Mouse (Mus musculus): ENCODE data around the gene Mas1. TPM values are rescaled to one million over a fixed set of nuclear protein-coding genes. Genes with fewer than 3 reads are reported as not detected.

The Mas1 gene
- polyA plus RNA-seq, 2 experiments: 1.7 to 2.1 TPM

DNA sequence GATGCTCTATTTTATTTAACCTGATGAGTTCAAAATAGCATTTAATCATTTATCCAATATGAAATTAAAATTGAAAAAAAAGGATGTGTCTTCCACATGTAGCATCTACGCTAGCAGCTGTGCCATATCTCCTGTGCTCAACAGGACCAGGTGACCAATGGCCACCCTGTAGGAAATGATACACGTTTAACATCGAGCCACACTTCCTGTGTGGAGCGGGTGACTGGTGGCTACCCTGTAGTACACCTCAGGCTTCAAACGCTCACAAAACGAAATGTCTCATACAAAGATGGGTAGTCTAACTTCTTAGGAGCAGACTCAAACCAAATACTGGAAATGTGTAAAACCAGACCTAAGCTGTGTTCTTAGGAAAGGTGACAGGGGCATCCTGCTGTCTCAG lies 24.1 kb downstream of the Mas1 start:
- no peak overlapping the region for H3K4me3 ChIP-seq (replicated peaks; ENCODE audit: low read length)
- no peaks in the 10 kb centered on the region for H3K9me3 ChIP-seq (ENCODE audit: control insufficient read depth, low read length)
- WGBS: 67% methylated on average over 6 of the region's 6 CpGs
- DNase-seq (ENCODE audit: low spot score) (no peak), ATAC-seq (ENCODE audit: low FRiP score, low read depth) (no peak)
- peak overlapping the region; percentile 71 for H3K27ac ChIP-seq (replicated peaks; ENCODE audit: low read depth, low read length)
- H3K36me3 ChIP-seq (ENCODE audit: control insufficient read depth, insufficient read depth, low read length): peaks cover 2% of the 10 kb centered on the region; the same call in 1 of the 2 replicates
- H3K9ac ChIP-seq (ENCODE audit: low read depth, low read length, severe bottlenecking): no peak overlapping the region
- no peak overlapping the region for H3K4me2 ChIP-seq (replicated peaks; ENCODE audit: low read depth, low read length, severe bottlenecking)
- no peak for TF ChIP-seq POLR2A (IDR thresholded peaks at IDR 0.05; ENCODE audit: borderline replicate concordance, extremely low read depth, insufficient read depth, insufficient read length)
- H3K27me3 ChIP-seq (ENCODE audit: control insufficient read depth, insufficient read depth, low read length): no peaks in the 10 kb centered on the region
- peaks cover 31% of the 10 kb centered on the region for H3K4me1 ChIP-seq (ENCODE audit: control insufficient read depth, insufficient read depth, low read length)

DNA sequence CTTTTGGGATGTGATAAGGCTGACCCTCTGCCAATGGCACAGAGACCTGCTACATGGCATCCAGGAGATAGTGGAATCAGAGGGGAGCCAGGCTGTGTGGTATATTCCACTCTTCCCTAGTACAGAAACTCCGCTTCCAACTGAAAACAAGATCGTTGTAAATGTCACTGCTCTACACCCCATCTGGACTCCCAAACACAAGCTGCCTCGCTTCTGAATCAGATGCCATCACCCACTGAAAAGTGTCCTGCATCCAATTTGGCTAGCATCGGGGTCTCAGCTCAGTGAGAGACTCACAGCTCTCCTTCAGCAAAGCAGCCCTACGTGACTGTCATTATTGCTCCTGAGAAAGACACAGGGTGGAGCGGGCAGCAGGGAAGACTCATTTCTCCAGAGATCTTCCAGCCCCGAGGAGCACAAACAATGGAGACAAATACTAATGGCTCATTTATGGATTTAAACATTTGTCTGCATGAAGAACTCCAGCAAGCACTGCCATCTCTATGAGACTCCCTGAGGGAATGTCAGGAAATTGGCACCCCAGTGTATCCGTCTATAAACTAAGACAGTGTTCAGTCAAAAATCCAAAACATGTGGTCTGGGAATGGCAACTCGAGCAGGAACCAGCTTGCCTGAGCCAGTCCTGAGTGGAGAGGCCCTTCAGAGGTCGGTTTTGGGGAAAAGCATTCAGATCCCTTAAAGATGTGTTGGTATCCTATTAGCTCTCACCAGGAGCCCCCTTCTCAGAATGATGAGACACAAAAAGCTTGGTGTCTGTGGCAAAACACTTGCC lies 28.3 kb downstream of the Mas1 start:
- H3K27ac ChIP-seq (replicated peaks; ENCODE audit: low read depth, low read length): no peak overlapping the region
- H3K9ac ChIP-seq (ENCODE audit: low read depth, low read length, severe bottlenecking): no peak overlapping the region

DNA sequence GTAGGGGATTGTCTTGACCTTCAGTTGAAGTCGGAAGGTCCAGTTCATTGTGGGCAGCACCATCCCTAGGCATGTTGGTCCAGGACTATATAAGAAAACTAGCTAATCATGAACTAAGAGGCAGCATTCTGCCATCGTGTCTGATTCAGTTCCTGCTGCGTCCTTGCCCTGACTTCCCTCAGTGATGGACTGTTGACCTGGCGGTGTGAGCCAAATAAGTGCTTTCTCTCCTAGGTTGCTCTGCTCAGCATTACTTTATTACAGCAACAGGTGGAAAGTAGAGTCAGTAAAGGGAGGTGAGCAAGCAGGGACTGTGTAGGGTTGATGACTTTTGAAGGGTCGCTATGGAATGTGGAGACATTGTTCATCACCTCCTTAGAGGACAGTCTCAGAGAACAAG lies 32.2 kb downstream of the Mas1 start:
- TF ChIP-seq POLR2A (IDR thresholded peaks at IDR 0.05; ENCODE audit: borderline replicate concordance, extremely low read depth, insufficient read depth, insufficient read length): no peak
- Histone ChIP-seq H3K4me2 (replicated peaks; ENCODE audit: low read depth, low read length, severe bottlenecking) (no peak overlapping the region), H3K27me3 (ENCODE audit: control insufficient read depth, insufficient read depth, low read length) (no peaks in the 10 kb centered on the region), H3K4me1 (ENCODE audit: control insufficient read depth, insufficient read depth, low read length) (peaks cover 14% of the 10 kb centered on the region), H3K4me3 (replicated peaks; ENCODE audit: low read length) (no peak overlapping the region), H3K9ac (ENCODE audit: low read depth, low read length, severe bottlenecking) (no peak overlapping the region), H3K36me3 (ENCODE audit: control insufficient read depth, insufficient read depth, low read length) (no peaks in the 10 kb centered on the region), H3K27ac (replicated peaks; ENCODE audit: low read depth, low read length) (peak overlapping the region; percentile 52), H3K9me3 (ENCODE audit: control insufficient read depth, low read length) (0 out of 2 replicates have a peak, but pooled peaks cover 4% of the 10 kb centered on the region)
- DNase-seq (ENCODE audit: low spot score): no peak
- 90% methylated on average over 5 of the region's 5 CpGs for WGBS
- no peak for ATAC-seq (ENCODE audit: low FRiP score, low read depth)

More for the DNA sequence above, 28.3 kb downstream of the Mas1 start:
- no peaks in the 10 kb centered on the region for H3K9me3 ChIP-seq (ENCODE audit: control insufficient read depth, low read length)
- H3K4me1 ChIP-seq (ENCODE audit: control insufficient read depth, insufficient read depth, low read length): peaks cover 21% of the 10 kb centered on the region
- no peak for ATAC-seq (ENCODE audit: low FRiP score, low read depth)
- peaks cover 2% of the 10 kb centered on the region; the same call in 1 of the 2 replicates for H3K36me3 ChIP-seq (ENCODE audit: control insufficient read depth, insufficient read depth, low read length)
- no peaks in the 10 kb centered on the region for H3K27me3 ChIP-seq (ENCODE audit: control insufficient read depth, insufficient read depth, low read length)
- H3K4me3 ChIP-seq (replicated peaks; ENCODE audit: low read length): no peak overlapping the region
- 35% methylated on average over 10 of the region's 10 CpGs for WGBS
- no peak for DNase-seq (ENCODE audit: low spot score)
- TF ChIP-seq POLR2A (IDR thresholded peaks at IDR 0.05; ENCODE audit: borderline replicate concordance, extremely low read depth, insufficient read depth, insufficient read length): no peak
- H3K4me2 ChIP-seq (replicated peaks; ENCODE audit: low read depth, low read length, severe bottlenecking): no peak overlapping the region

DNA sequence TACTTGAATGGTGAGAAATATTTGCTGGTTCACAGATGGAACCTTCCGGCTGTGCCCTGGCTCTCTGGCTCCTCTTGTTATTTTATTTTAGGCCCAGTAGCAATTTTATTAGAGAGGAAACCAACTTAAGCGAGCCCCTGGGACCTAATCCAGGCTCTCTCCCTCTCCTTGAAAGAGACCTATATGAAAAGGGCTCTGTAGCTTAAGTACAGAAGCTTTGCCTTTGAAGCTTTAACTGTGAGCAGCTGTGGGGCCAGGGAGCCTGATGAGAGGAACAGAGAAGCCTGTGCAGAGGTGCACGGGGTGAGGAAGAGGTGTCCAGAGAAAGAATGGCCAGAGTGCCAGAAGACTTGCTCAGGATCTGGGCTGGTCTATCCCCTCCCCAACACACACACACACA lies 33.1 kb downstream of the Mas1 start:
- Histone ChIP-seq H3K27me3 (ENCODE audit: control insufficient read depth, insufficient read depth, low read length) (no peaks in the 10 kb centered on the region), H3K4me1 (ENCODE audit: control insufficient read depth, insufficient read depth, low read length) (peaks cover 7% of the 10 kb centered on the region), H3K4me3 (replicated peaks; ENCODE audit: low read length) (no peak overlapping the region), H3K9ac (ENCODE audit: low read depth, low read length, severe bottlenecking) (no peak overlapping the region), H3K9me3 (ENCODE audit: control insufficient read depth, low read length) (0 out of 2 replicates have a peak, but pooled peaks cover 4% of the 10 kb centered on the region), H3K36me3 (ENCODE audit: control insufficient read depth, insufficient read depth, low read length) (no peaks in the 10 kb centered on the region), H3K4me2 (replicated peaks; ENCODE audit: low read depth, low read length, severe bottlenecking) (no peak overlapping the region), H3K27ac (replicated peaks; ENCODE audit: low read depth, low read length) (no peak overlapping the region)
- 18% methylated on average over 3 of the region's 3 CpGs for WGBS
- DNase-seq (ENCODE audit: low spot score): peak; percentile 71
- peak; percentile 66 for ATAC-seq (ENCODE audit: low FRiP score, low read depth)
- no peak for TF ChIP-seq POLR2A (IDR thresholded peaks at IDR 0.05; ENCODE audit: borderline replicate concordance, extremely low read depth, insufficient read depth, insufficient read length)

DNA sequence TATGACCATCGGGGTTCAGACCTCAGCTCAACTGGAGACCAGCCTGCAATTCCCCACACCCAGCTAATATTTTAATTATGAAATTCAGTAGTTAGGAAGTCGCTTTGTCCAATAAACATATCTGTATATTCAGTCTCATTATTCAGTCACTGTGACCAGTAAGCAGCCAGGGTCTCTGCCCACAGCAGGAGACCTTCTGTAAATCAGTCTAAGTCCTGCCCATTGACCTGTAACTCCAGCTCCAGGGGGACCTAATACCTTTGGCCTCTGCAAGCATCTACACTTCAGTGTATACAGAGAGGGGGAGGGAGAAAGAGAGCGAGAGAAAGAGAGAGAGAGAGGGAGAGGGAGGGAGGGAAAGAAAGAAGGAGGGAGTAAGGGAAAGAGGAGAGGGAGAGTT lies 33.6 kb downstream of the Mas1 start:
- Histone ChIP-seq H3K9ac (ENCODE audit: low read depth, low read length, severe bottlenecking) (no peak overlapping the region), H3K27ac (replicated peaks; ENCODE audit: low read depth, low read length) (0 out of 2 replicates have a peak overlapping the region, but pooled peaks have one; percentile 33), H3K27me3 (ENCODE audit: control insufficient read depth, insufficient read depth, low read length) (no peaks in the 10 kb centered on the region), H3K36me3 (ENCODE audit: control insufficient read depth, insufficient read depth, low read length) (no peaks in the 10 kb centered on the region), H3K4me3 (replicated peaks; ENCODE audit: low read length) (no peak overlapping the region), H3K9me3 (ENCODE audit: control insufficient read depth, low read length) (0 out of 2 replicates have a peak, but pooled peaks cover 4% of the 10 kb centered on the region), H3K4me1 (ENCODE audit: control insufficient read depth, insufficient read depth, low read length) (peaks cover 3% of the 10 kb centered on the region), H3K4me2 (replicated peaks; ENCODE audit: low read depth, low read length, severe bottlenecking) (no peak overlapping the region)
- 45% methylated on average over 3 of the region's 3 CpGs for WGBS
- TF ChIP-seq POLR2A (IDR thresholded peaks at IDR 0.05; ENCODE audit: borderline replicate concordance, extremely low read depth, insufficient read depth, insufficient read length): no peak
- ATAC-seq (ENCODE audit: low FRiP score, low read depth) (no peak), DNase-seq (ENCODE audit: low spot score) (no peak)

Data from limb, embryonic 14.5 days (tissue).